Mouse (Mus musculus) midbrain, postnatal 0 days (tissue): ENCODE results near the gene Trf. TPM values are rescaled to one million over a fixed set of nuclear protein-coding genes. Genes with fewer than 3 reads are reported as not detected.

Source experiments
- ATAC-seq: fragments of 200-750 bp; cut with Nextera tagmentation; 2 replicates; pipeline ENCODE4 v1.8.0; 2017; ENCODE audit warnings: moderate number of reproducible peaks, mild to moderate bottlenecking, moderate TSS enrichment, moderate library complexity; ENCODE audit not compliant: low FRiP score
- DNase-seq: peaks from one replicate; pipeline ENCODE4 v3.0.0-alpha.2; 2015; ENCODE audit warnings: low spot score
- H3K27ac ChIP-seq: fragments of 300-500 bp; sonication (generic); 2 replicates; pipeline ENCODE4 v1.5.1; 2014; ENCODE audit warnings: low read depth, mild to moderate bottlenecking, low read length, mixed read lengths
- H3K27me3 ChIP-seq: fragments of 300-500 bp; sonication (generic); 2 replicates; pipeline ENCODE4 v1.6.1; 2014; ENCODE audit warnings: low read length, control low read depth, mixed read lengths; ENCODE audit not compliant: insufficient read depth
- H3K36me3 ChIP-seq: fragments of 300-500 bp; sonication (generic); 2 replicates; pipeline ENCODE4 v1.6.1; 2014; ENCODE audit warnings: low read length, control low read depth, mixed read lengths; ENCODE audit not compliant: insufficient read depth
- H3K4me1 ChIP-seq: fragments of 300-500 bp; sonication (generic); 2 replicates; pipeline ENCODE4 v1.6.1; 2014; ENCODE audit warnings: mild to moderate bottlenecking, control low read depth, antibody characterized with exemption, low read length, mixed read lengths; ENCODE audit not compliant: insufficient read depth
- H3K4me2 ChIP-seq: fragments of 300-500 bp; sonication (generic); 2 replicates; pipeline ENCODE4 v1.6.1; 2014; ENCODE audit warnings: low read depth, mild to moderate bottlenecking, low read length, mixed read lengths; ENCODE audit not compliant: poor library complexity, severe bottlenecking
- H3K4me3 ChIP-seq: fragments of 300-500 bp; sonication (generic); 2 replicates; pipeline ENCODE4 v1.5.1; 2014; ENCODE audit warnings: low read depth, mild to moderate bottlenecking, low read length, moderate library complexity
- H3K9ac ChIP-seq: fragments of 300-500 bp; sonication (generic); replicated peaks from 2 replicates; pipeline ENCODE4 v1.6.1; 2014; ENCODE audit warnings: mild to moderate bottlenecking, low read length, moderate library complexity, mixed read lengths; ENCODE audit not compliant: poor library complexity, severe bottlenecking
- H3K9me3 ChIP-seq: fragments of 300-500 bp; sonication (generic); 2 replicates; pipeline ENCODE4 v1.6.1; 2016; ENCODE audit warnings: low read length, control low read depth
- CTCF ChIP-seq: IDR thresholded peaks from 2 replicates; pipeline ENCODE4 v1.5.1; 2016; ENCODE audit warnings: antibody characterized with exemption, mild to moderate bottlenecking
- WGBS: fragments of 180-500 bp; shearing (Covaris S2); extraction: QIAGEN DNeasy Blood & Tissue Kit; methylation state at CpG from one replicate; pipeline ENCODE4 v1.1.7; 2014; 5-methylcytosine and 5-hydroxymethylcytosine counted together
- polyA plus RNA-seq: library from polyadenylated mRNA; unstranded; fragments of >200 nt; fragmentation: Nextera tagmentation; extraction: Ambion mirVana; gene quantifications from 2 replicates; pipeline ENCODE4 v1.2.1, GENCODE M21; 2015
- total RNA-seq: library from RNA; depleted of rRNA; stranded (reverse); fragments of >200 nt; gene quantifications from 2 replicates; pipeline ENCODE4 v1.2.3, GENCODE M21; 2014

Trf gene
- total and polyA plus RNA-seq, 2 experiments from 2014 or later = 22.7 to 29.9 TPM

DNA sequence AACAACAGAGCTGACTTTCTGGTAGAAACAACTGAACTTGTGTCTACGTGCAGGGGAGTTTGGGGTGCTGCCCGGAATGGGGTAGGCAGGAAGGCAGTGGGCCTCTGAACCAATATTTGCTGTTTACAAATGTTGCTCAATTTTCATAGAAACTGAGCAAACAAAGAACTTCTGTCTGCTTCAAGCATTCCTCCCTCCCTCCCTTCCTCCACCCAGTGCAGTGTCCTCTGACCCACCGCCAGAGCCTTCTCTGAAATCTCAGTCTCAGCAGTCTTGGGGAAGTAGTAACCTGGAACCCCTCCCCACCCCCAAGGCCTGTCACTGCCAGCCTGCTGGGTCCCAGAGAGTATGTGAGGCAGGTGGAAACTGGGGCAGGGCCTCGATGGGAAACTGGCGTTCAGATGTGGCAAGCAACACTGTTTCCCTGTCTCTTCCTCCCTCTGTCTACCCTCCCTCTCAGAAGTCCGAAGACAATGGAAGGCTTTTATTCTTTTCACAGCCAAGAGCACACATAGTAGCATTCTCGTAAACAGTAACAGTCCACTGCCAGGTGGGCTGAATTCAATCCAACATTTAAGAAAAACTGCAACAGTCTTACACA lies 4.4 kb upstream of the Trf start:
- no peaks in the 10 kb centered on the region for H3K9me3 ChIP-seq
- TF ChIP-seq CTCF = no peak
- no peak overlapping the region for H3K9ac ChIP-seq
- no peaks in the 10 kb centered on the region for H3K4me1 ChIP-seq
- DNase-seq = no peak
- H3K27ac ChIP-seq = no peak overlapping the region
- H3K36me3 ChIP-seq = no peaks in the 10 kb centered on the region
- no peak overlapping the region for H3K4me2 ChIP-seq
- 60% methylated on average over 7 of the region's 7 CpGs for WGBS
- no peak for ATAC-seq
- no peaks in the 10 kb centered on the region for H3K27me3 ChIP-seq
- H3K4me3 ChIP-seq = no peak overlapping the region

DNA sequence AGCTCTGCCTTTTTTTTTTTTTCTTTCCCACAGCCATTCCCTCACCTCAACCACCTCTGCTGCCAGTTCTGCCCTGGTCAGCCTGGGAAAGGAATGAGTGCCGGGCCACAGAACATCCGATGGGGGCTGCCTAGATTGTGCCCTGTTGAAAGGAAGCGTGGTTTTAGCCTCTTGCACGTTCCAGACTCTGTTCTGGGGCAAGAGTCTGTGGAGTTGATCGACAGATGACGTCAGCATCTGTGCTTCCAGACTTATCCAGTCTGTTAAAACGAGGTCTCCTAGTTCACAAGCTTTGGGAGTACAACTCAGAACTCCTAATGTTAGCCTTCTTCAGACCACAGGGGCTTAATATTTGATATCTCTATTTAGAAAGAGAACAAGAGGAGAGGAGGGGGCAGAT lies 3.8 kb upstream of the Trf start:
- H3K4me1 ChIP-seq = no peaks in the 10 kb centered on the region
- H3K27ac ChIP-seq = no peak overlapping the region
- no peak for TF ChIP-seq CTCF
- no peaks in the 10 kb centered on the region for H3K36me3 ChIP-seq
- ATAC-seq (no peak), DNase-seq (no peak)
- no peak overlapping the region for H3K4me2 ChIP-seq
- no peaks in the 10 kb centered on the region for H3K9me3 ChIP-seq
- no peaks in the 10 kb centered on the region for H3K27me3 ChIP-seq
- no peak overlapping the region for H3K9ac ChIP-seq
- no peak overlapping the region for H3K4me3 ChIP-seq
- 77% methylated on average over 7 of the region's 7 CpGs for WGBS

DNA sequence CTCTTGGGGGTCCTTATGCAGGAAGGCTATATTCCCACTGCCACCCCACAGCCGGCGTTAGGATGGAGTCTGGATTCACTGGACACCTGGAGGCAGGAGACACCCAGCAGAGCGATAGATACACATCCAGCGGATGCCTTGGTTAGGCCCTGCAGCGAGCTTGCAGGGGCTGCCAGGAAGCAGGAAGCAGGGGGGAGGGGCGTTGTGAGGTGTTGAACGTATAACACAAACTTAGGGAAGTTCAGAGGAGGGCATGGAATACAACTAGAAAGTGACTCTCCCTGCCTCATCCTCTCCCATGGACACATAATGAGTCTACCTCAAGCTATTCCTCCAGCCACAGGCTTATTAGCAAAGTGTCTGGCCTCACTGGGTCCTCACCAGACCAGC lies 2.8 kb upstream of the Trf start:
- Histone ChIP-seq H3K9ac (no peak overlapping the region), H3K9me3 (no peaks in the 10 kb centered on the region), H3K4me1 (no peaks in the 10 kb centered on the region), H3K4me3 (no peak overlapping the region), H3K36me3 (no peaks in the 10 kb centered on the region), H3K27me3 (no peaks in the 10 kb centered on the region), H3K27ac (no peak overlapping the region), H3K4me2 (no peak overlapping the region)
- no peak for ATAC-seq
- TF ChIP-seq CTCF = no peak
- no peak for DNase-seq
- WGBS = 79% methylated on average over 7 of the region's 7 CpGs

DNA sequence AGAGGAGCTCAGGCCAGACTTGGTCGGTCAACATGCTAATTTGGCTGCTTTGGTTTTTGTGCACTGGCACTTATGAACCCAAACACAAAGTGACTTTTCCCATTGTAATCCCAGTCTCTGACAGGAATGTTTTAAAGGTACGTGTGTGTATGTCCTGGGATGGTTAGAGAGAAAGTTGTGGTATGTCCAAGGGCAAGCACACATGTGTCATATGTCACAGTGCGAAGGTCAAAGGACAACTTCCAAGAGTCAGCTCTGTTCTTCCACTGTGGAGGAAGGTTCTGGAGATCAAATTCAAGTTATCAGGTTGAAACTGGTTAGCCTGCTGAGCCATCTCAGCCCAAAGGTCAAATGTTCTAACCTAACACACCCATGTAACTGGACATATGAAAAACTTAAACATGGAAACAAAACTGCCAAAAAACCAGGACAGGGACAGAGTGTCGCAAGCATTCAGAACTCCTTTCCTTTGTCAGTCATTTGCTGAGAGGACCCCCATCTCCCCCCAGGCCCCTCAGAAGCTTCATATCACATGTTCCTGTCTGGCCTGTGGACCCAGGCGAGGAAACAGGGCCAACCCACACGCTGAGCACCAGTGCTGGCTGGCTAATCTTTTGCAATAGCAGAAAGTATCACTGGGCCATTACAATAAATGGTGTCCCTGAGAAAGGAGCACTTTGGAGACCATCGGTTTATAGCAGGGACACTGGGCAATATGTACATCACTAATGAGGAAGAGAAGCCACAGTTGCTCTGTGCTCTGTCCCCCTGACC lies 2.2 kb upstream of the Trf start:
- no peak overlapping the region for H3K27ac ChIP-seq
- H3K4me1 ChIP-seq = no peaks in the 10 kb centered on the region
- H3K36me3 ChIP-seq = no peaks in the 10 kb centered on the region
- 90% methylated on average over 7 of the region's 7 CpGs for WGBS
- no peak for ATAC-seq
- H3K4me3 ChIP-seq = no peak overlapping the region
- DNase-seq = no peak
- H3K27me3 ChIP-seq = no peaks in the 10 kb centered on the region
- H3K4me2 ChIP-seq = no peak overlapping the region
- no peak for TF ChIP-seq CTCF
- no peak overlapping the region for H3K9ac ChIP-seq
- no peaks in the 10 kb centered on the region for H3K9me3 ChIP-seq

DNA sequence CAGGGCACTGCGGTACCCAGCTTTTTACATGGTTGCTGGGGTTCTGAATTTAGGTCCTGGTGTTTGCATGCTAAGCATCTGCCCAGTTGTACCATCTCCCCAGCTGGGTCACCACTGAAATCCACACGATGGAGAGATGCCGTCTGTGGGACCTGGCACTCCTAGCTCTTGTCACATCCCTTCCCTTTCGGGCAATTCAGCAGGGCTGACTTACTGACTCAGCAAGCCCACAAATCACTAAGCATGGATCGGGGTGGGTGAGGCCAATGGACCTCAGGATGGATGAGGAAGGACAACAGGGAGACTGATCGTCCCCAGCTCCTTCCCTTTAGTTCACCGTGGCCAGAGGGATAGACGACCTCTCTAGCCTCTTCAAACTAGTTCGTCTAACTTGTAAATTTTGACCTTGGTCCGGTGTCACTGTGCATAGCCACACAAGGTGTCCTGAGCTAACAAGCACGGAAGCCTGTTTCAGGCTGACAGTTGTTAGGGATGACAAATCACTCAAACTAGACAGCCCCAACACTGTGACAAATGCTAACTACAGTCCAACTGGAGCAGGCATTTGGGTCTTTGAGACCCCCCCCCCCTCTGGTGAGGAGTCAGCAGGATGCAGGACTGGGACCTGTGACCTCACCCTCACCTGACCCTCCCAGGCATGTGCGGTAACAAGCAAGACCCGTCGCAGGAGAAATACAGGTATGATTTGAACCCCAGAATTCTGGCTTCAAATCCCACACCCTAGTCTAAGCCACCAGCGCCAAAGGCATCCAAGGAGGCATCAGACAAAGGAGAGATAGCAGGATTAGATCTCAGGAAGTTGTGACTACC lies 992 bp downstream of the Trf start:
- DNase-seq (no peak), ATAC-seq (no peak)
- TF ChIP-seq CTCF = no peak
- H3K4me3 ChIP-seq = no peak overlapping the region
- WGBS = 87% methylated on average over 15 of the region's 15 CpGs
- no peaks in the 10 kb centered on the region for H3K36me3 ChIP-seq
- H3K4me2 ChIP-seq = no peak overlapping the region
- no peak overlapping the region for H3K27ac ChIP-seq
- no peaks in the 10 kb centered on the region for H3K4me1 ChIP-seq
- no peaks in the 10 kb centered on the region for H3K9me3 ChIP-seq
- no peaks in the 10 kb centered on the region for H3K27me3 ChIP-seq
- no peak overlapping the region for H3K9ac ChIP-seq
